23 mouse cellular contexts compared by ENCODE assay signal in genomic region chr14:23051441-23051840, GRCm38 (mm10).
DNase-seq lines count a peak whose midpoint lies in the region; ATAC-seq and TF ChIP-seq lines count a peak whose summit lies in the region.
"Had no signal": no experiment of that assay in that cellular context is flagged by ENCODE, and none has a peak within 500 bp of the region (broad histone marks: within the 10 kb centered on the region; RNA-seq: fewer than 3 reads in every experiment).

No protein-coding gene starts in this region.

- ATAC-seq in inflammation-experienced regulatory T-cells, adult 6 months, result no peak
- ATAC-seq: activated CD4-positive, CD25-positive, alpha-beta regulatory T cell, adult 4 months; forebrain, embryonic 14.5 days; intestine, postnatal 0 days; Patski had no signal

- no peak for DNase-seq in gastrocnemius, adult 2 months
- no peak for DNase-seq in gastrocnemius, postnatal 36 days
- DNase-seq in 3T3-L1 (ENCODE audit: low read depth, low spot score) (peak; percentile 83), adipocyte (ENCODE audit: low spot score) (peak; percentile 32)
- peak; percentile 58 for DNase-seq in fibroblast of lung, adult 2 months (ENCODE audit: low read depth)
- DNase-seq in adrenal gland, postnatal 25 days, result no peak
- DNase-seq in thymus, postnatal 25 days, result no peak
- DNase-seq: adrenal gland, adult 2 months; adrenal gland, postnatal 36 days; B cell, adult 2 months; cerebellum, adult 2 months; cerebellum, postnatal 10 days; gastrocnemius, postnatal 14 days; heart, adult 11 months; heart, postnatal 36 days; kidney, adult 9 months had no signal

- no peak overlapping the region for H3K4me3 ChIP-seq in gastrocnemius, adult 2 months
- H3K4me3 ChIP-seq: heart, embryonic 13.5 days; hindbrain, embryonic 15.5 days had no signal

- H3K27ac ChIP-seq in gastrocnemius, adult 2 months, result peak overlapping the region; percentile 38
- H3K27ac ChIP-seq: heart, embryonic 13.5 days; hindbrain, embryonic 15.5 days had no signal

- no peak for TF ChIP-seq CTCF in gastrocnemius, adult 2 months (IDR thresholded peaks at IDR 0.05)

- intact Hi-C loops in gastrocnemius, adult 2 months (cut with DNase I), result no loop called here
- intact Hi-C loops in gastrocnemius, postnatal 36 days (cut with DNase I), result no loop called here

Comparison
In these comparisons a context has a peak if more than half of its experiments do, and no peak if none do; other contexts are left out.
1. DNase-seq: peak in 3T3-L1 (single experiment), adipocyte (single experiment) and fibroblast of lung, adult 2 months (single experiment); none in gastrocnemius, adult 2 months (single experiment), gastrocnemius, postnatal 36 days (0 of 2), adrenal gland, postnatal 25 days (single experiment) and thymus, postnatal 25 days (single experiment).